Mouse (Mus musculus) neutrophil, adult 59 days (primary cell): ENCODE results near the gene Pdcd6ip. TPM values are rescaled to one million over a fixed set of nuclear protein-coding genes. Genes with fewer than 3 reads are reported as not detected.

ENCODE experiments used
- total RNA-seq, 2 experiments: library from RNA; stranded (reverse); gene quantifications; 1 replicate in 1 of 2; 2 replicates in 1 of 2; pipeline ENCODE4 v1.2.4; 2023

Gene Pdcd6ip
- 100 to 1,000 TPM; 105 to 117 TPM for total RNA-seq

GRCm38 (mm10) chr9:113707481-113708360, at the start of gene Pdcd6ip:
Gene Pdcd6ip (minus strand): TSS chr9:113708259.

GRCm38 (mm10) chr9:113741108-113741636, 33.1 kb upstream of the Pdcd6ip start, which contains the start of gene Clasp2:
Gene Clasp2 (plus strand): TSS chr9:113741473.

Other genes with a start within 250 kb of the Pdcd6ip start
- 10 to 100 TPM; 33.3 to 34.1 TPM for gene Clasp2, start 33.2 kb upstream of the Pdcd6ip start, total RNA-seq
- gene Ubp1, start 222.7 kb upstream of the Pdcd6ip start, total RNA-seq: 100 to 1,000 TPM; 103 to 111 TPM